Mouse (Mus musculus): ENCODE data around the gene Sox4. TPM values are rescaled to one million over a fixed set of nuclear protein-coding genes. Genes with fewer than 3 reads are reported as not detected.

The Sox4 gene
- total and polyA plus RNA-seq, 3 experiments, result not detected

DNA sequence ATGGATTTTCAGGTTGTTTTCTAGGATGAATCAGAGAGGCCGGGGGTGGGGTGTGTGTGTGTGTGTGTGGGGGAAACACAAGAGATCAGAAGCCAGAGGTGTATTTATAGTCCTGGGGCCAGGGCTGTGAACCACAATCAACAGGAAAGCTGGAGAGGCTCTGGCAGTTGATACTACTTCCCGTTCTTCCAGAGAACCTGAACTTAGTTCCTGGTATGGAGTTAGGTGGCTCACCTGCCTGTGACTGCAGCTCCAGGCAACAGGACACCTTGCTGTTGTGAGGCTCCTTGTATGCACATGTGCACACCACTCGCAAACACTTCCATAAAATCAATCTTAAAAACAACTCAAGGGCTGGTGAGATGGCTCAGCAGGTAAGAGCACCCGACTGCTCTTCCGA is 7.8 kb downstream of the Sox4 start:
- no peaks in the 10 kb centered on the region for H3K4me1 ChIP-seq (ENCODE audit: control insufficient read depth in 1 of 2, insufficient read depth in 2 of 2, low read length in 2 of 2)
- no peaks in the 10 kb centered on the region for H3K9me3 ChIP-seq (replicated peaks; ENCODE audit: insufficient read depth, low read length)
- no peaks in the 10 kb centered on the region for H3K27me3 ChIP-seq (ENCODE audit: control insufficient read depth in 1 of 2, insufficient read depth in 2 of 2, low read length in 2 of 2)
- no peak overlapping the region for H3K27ac ChIP-seq (ENCODE audit: control insufficient read depth, low read depth, low read length)
- no peaks in the 10 kb centered on the region for H3K79me2 ChIP-seq (ENCODE audit: control insufficient read depth, insufficient read depth, low read length, poor library complexity)
- H3K4me3 ChIP-seq (ENCODE audit: control insufficient read depth in 1 of 2, insufficient read depth in 1 of 2, low read depth in 2 of 2, low read length in 2 of 2), result no peak overlapping the region
- TF ChIP-seq CHD1 (IDR thresholded peaks at IDR 0.05; ENCODE audit: low read depth, low read length) (no peak), MAX (IDR thresholded peaks at IDR 0.05; ENCODE audit: low read length) (no peak), TCF12 (IDR thresholded peaks at IDR 0.05; ENCODE audit: low read depth, low read length) (no peak), NRF1 (IDR thresholded peaks at IDR 0.05; ENCODE audit: insufficient read depth, low read depth, low read length, poor library complexity, severe bottlenecking) (no peak), ZKSCAN1 (IDR thresholded peaks at IDR 0.05; ENCODE audit: low read depth, low read length) (no peak), SIN3A (IDR thresholded peaks at IDR 0.05; ENCODE audit: low read length) (no peak), TBP (IDR thresholded peaks at IDR 0.05; ENCODE audit: low read depth, low read length) (no peak), POLR2AphosphoS2 (IDR thresholded peaks at IDR 0.05; ENCODE audit: low read length) (no peak)
- no peaks in the 10 kb centered on the region for H3K36me3 ChIP-seq (ENCODE audit: control insufficient read depth in 1 of 2, insufficient read depth in 2 of 2, low read length in 2 of 2)
- DNase-seq (ENCODE audit: low read depth, low spot score), result no peak
- no peak overlapping the region for H3K9ac ChIP-seq (ENCODE audit: control insufficient read depth, low read depth, low read length, poor library complexity, severe bottlenecking)

DNA sequence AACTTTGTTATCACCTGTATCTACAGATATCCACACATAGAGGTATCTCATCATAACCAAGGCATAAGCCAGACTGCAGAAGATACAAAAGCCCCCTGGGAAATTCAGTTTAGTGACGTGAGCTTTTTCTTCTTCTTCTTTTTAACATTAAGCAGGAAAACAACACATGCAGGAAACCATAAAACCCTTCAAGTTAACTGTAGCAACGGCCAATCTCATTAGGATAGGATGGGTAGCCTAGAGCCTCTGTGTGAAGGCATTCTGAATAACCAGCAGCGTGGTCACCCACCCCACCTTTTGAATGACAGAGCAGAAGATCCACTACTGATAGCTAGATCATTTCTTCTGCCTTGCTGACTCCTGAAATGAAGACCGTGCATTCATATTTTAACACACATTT is 10.6 kb downstream of the Sox4 start:
- H3K4me3 ChIP-seq (ENCODE audit: control insufficient read depth in 1 of 2, insufficient read depth in 1 of 2, low read depth in 2 of 2, low read length in 2 of 2), result no peak overlapping the region
- no peaks in the 10 kb centered on the region for H3K9me3 ChIP-seq (replicated peaks; ENCODE audit: insufficient read depth, low read length)
- no peaks in the 10 kb centered on the region for H3K27me3 ChIP-seq (ENCODE audit: control insufficient read depth in 1 of 2, insufficient read depth in 2 of 2, low read length in 2 of 2)
- H3K27ac ChIP-seq (ENCODE audit: control insufficient read depth, low read depth, low read length), result no peak overlapping the region
- no peaks in the 10 kb centered on the region for H3K36me3 ChIP-seq (ENCODE audit: control insufficient read depth in 1 of 2, insufficient read depth in 2 of 2, low read length in 2 of 2)
- H3K79me2 ChIP-seq (ENCODE audit: control insufficient read depth, insufficient read depth, low read length, poor library complexity), result no peaks in the 10 kb centered on the region
- H3K4me1 ChIP-seq (ENCODE audit: control insufficient read depth in 1 of 2, insufficient read depth in 2 of 2, low read length in 2 of 2), result no peaks in the 10 kb centered on the region
- DNase-seq (ENCODE audit: low read depth, low spot score), result no peak
- H3K9ac ChIP-seq (ENCODE audit: control insufficient read depth, low read depth, low read length, poor library complexity, severe bottlenecking), result no peak overlapping the region
- no peak for TF ChIP-seq GABPA (IDR thresholded peaks at IDR 0.05; ENCODE audit: low read depth, low read length)
- no peak for TF ChIP-seq RAD21 (IDR thresholded peaks at IDR 0.05; ENCODE audit: low read depth, low read length)
- no peak for TF ChIP-seq CHD1 (IDR thresholded peaks at IDR 0.05; ENCODE audit: low read depth, low read length)
- no peak for TF ChIP-seq CTCF (IDR thresholded peaks at IDR 0.05 in 2 of 3, conservative IDR thresholded peaks at IDR 0.05 in 1 of 3; ENCODE audit: control insufficient read depth in 1 of 3, insufficient read depth in 1 of 3, low read depth in 2 of 3, low read length in 3 of 3, poor library complexity in 1 of 3, severe bottlenecking in 1 of 3)
- no peak for TF ChIP-seq MYB (IDR thresholded peaks at IDR 0.05; ENCODE audit: low read depth, low read length)
- no peak for TF ChIP-seq NRF1 (IDR thresholded peaks at IDR 0.05; ENCODE audit: insufficient read depth, low read depth, low read length, poor library complexity, severe bottlenecking)
- no peak for TF ChIP-seq E2F4 (IDR thresholded peaks at IDR 0.05; ENCODE audit: borderline replicate concordance, low read depth, low read length)
- no peak for TF ChIP-seq RCOR1 (IDR thresholded peaks at IDR 0.05; ENCODE audit: low read depth, low read length)
- TF ChIP-seq MEF2A (IDR thresholded peaks at IDR 0.05; ENCODE audit: extremely low read depth, insufficient replicate concordance, low read depth, low read length, poor library complexity, severe bottlenecking), result no peak
- TF ChIP-seq TAL1 (IDR thresholded peaks at IDR 0.05; ENCODE audit: low read length), result no peak
- no peak for TF ChIP-seq POLR2A (IDR thresholded peaks at IDR 0.05; ENCODE audit: control insufficient read depth in 1 of 2, insufficient read depth in 1 of 2, low read depth in 1 of 2, low read length in 2 of 2, poor library complexity in 1 of 2)
- TF ChIP-seq MAZ (IDR thresholded peaks at IDR 0.05; ENCODE audit: low read depth, low read length), result no peak
- TF ChIP-seq NELFE (IDR thresholded peaks at IDR 0.05; ENCODE audit: low read depth, low read length), result no peak
